Mouse (Mus musculus) small intestine, adult 2 months (tissue): Measurements from ENCODE around the gene Tnfrsf12a. TPM values are rescaled to one million over a fixed set of nuclear protein-coding genes. Genes with fewer than 3 reads are reported as not detected.

Source experiments
- H3K27ac ChIP-seq: fragments of 200-500 bp; 2 replicates; pipeline ENCODE4 v1.5.1; 2012; ENCODE audit warnings: low read depth, low read length, control low read depth, inconsistent platforms; ENCODE audit not compliant: insufficient read depth
- H3K27me3 ChIP-seq: fragments of 200-500 bp; 2 replicates; pipeline ENCODE4 v1.6.1; 2012; ENCODE audit warnings: mild to moderate bottlenecking, moderate library complexity, low read length, inconsistent platforms; ENCODE audit not compliant: control insufficient read depth, insufficient read depth
- H3K36me3 ChIP-seq: fragments of 200-500 bp; 2 replicates; pipeline ENCODE4 v1.6.1; 2012; ENCODE audit warnings: mild to moderate bottlenecking, low read length, control low read depth, inconsistent platforms; ENCODE audit not compliant: control insufficient read depth, insufficient read depth
- H3K4me1 ChIP-seq: fragments of 200-500 bp; 2 replicates; pipeline ENCODE4 v1.6.1; 2012; ENCODE audit warnings: low read length, inconsistent platforms, mixed read lengths; ENCODE audit not compliant: control insufficient read depth, insufficient read depth, insufficient read length
- H3K4me3 ChIP-seq: fragments of 200-500 bp; 2 replicates; pipeline ENCODE4 v1.5.1; 2012; ENCODE audit warnings: low read depth, mild to moderate bottlenecking, control low read depth, inconsistent platforms, low read length, moderate library complexity
- CTCF ChIP-seq: fragments of 200-500 bp; IDR thresholded peaks from 2 replicates; pipeline ENCODE4 v1.5.1; 2012; ENCODE audit warnings: low read depth, mild to moderate bottlenecking, control low read depth, inconsistent platforms, low read length, moderate library complexity, mixed read lengths; ENCODE audit not compliant: insufficient replicate concordance, insufficient read length; ENCODE audit errors: extremely low read depth
- POLR2A ChIP-seq: fragments of 200-500 bp; IDR thresholded peaks from 2 replicates; pipeline ENCODE4 v1.6.1; 2012; ENCODE audit warnings: low read depth, mild to moderate bottlenecking, control low read depth, inconsistent platforms, low read length, moderate library complexity
- WGBS: fragments of 180-500 bp; shearing (Covaris S2); methylation state at CpG from one replicate; pipeline ENCODE4 v1.1.7; 2018; 5-methylcytosine and 5-hydroxymethylcytosine counted together
- polyA plus RNA-seq: library from polyadenylated mRNA; depleted of rRNA; stranded (reverse); fragments of >200 nt; gene quantifications from 2 replicates; pipeline ENCODE4 v1.2.3, GENCODE M21; 2012

Gene Tnfrsf12a
- polyA plus RNA-seq, 1 experiment: 27.9 TPM

GRCm38 (mm10) chr17:23661526-23661925 lies 15.7 kb downstream of the Tnfrsf12a start:
- TF ChIP-seq CTCF (peak; percentile 50; the same call in 1 of the 2 replicates), POLR2A (no peak)
- no peaks in the 10 kb centered on the region for H3K27me3 ChIP-seq
- peaks cover 2% of the 10 kb centered on the region; the same call in 1 of the 2 replicates for H3K4me1 ChIP-seq
- H3K4me3 ChIP-seq: no peak overlapping the region
- WGBS: 14% methylated on average over 9 of the region's 9 CpGs
- no peak overlapping the region for H3K27ac ChIP-seq
- peaks cover 8% of the 10 kb centered on the region; the same call in 1 of the 2 replicates for H3K36me3 ChIP-seq

GRCm38 (mm10) chr17:23660876-23661200 lies 16.4 kb downstream of the Tnfrsf12a start:
- under 1% methylated on average over 14 of the region's 14 CpGs for WGBS
- peaks cover 5% of the 10 kb centered on the region; the same call in 1 of the 2 replicates for H3K36me3 ChIP-seq
- no peak overlapping the region for H3K27ac ChIP-seq
- peak overlapping the region; percentile 87 for H3K4me3 ChIP-seq
- no peaks in the 10 kb centered on the region for H3K27me3 ChIP-seq
- TF ChIP-seq CTCF: no peak
- TF ChIP-seq POLR2A: no peak
- H3K4me1 ChIP-seq: peaks cover 2% of the 10 kb centered on the region; the same call in 1 of the 2 replicates

DNA sequence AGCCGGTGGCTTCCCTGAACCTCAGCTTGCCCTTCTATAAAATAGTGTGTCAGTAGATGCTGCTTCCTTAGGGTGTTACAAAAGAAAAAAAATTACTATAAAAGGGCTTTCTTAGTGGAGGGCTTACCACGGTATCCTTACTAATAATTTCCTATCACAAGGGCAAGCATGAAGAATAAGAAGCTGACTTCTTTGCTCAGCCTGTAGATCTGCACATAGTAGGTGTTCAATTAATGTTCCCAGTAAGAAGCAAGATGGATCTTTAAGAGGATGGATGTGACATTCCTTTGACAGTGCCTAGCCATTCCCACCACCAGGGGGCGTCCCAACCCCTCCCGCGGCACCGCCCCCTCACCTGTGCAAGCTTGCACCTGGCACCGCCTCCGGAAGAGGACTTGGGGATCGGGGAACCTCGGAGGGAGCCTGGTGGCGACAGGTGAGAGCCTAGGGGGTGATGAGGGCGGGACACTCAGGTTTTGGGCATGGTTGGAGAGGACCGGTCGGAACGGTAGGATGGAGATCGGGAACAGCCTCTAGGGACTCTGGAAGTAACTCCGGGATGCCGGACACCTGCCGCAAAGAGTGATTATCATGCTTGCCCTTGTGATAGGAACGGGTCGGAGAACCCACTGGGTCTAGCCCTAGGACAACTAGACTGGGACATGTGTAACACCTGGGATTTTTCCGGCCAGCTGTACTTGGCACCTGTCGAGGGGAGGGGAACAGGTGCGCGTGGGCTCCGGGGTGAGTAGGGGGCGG lies 17.0 kb downstream of the Tnfrsf12a start, which contains the start of gene Bicdl2:
Bicdl2 (plus strand) TSS at position 390 of the 759 bp plus-strand sequence.
- Histone ChIP-seq H3K36me3 (peaks cover 1% of the 10 kb centered on the region; the same call in 1 of the 2 replicates), H3K27ac (no peak within 1 kb of the TSS), H3K4me3 (peak within 1 kb of the TSS; percentile 87), H3K4me1 (peaks cover 2% of the 10 kb centered on the region; the same call in 1 of the 2 replicates), H3K27me3 (no peaks in the 10 kb centered on the region)
- 3% methylated on average over 27 of the region's 27 CpGs for WGBS
- TF ChIP-seq CTCF (peak; percentile 89), POLR2A (no peak)

DNA sequence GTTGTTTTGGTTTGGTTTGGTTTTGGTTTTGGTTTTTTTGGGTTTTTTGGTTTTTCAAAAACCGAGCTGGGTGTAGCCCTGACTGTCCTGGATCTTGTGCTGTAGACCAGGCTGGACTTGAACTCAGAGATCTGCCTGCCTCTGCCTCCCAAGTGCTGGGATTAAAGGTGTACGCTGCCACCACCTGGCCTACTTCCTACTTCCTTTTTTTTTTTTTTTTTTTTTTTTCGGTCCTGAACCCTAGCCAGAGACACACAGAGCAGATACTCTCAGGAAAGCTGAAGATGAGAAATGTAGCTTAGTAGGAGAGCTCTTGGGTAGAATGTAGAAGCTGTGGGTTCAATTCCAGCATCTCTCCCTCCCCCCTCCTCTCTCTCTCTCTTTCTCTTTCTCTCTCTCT lies 18.8 kb downstream of the Tnfrsf12a start:
- Histone ChIP-seq H3K27me3 (no peaks in the 10 kb centered on the region), H3K4me3 (no peak overlapping the region), H3K27ac (no peak overlapping the region), H3K36me3 (no peaks in the 10 kb centered on the region), H3K4me1 (no peaks in the 10 kb centered on the region)
- WGBS: 75% methylated on average over 3 of the region's 3 CpGs
- TF ChIP-seq POLR2A (no peak), CTCF (no peak)

DNA sequence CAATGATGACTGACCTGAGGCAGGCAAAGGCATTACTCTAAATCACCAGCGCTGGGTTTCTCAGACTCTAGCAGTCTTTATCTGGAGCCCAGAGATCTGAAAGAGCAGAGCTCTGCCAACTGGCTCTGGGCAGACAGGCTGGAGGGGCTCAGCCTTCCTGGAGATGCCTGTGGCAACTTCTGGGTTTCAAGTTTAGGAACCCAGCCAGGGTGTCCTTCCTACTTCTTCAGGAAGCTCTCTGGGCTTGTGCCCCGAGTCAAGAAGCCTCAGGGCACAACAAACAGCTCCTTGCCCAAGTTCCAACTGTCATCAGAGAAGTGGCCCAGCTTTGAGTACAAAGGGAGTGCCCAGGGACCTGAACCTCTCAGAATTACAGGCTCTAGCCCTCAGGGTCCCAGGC lies 22.9 kb downstream of the Tnfrsf12a start:
- 43% methylated on average over 2 of the region's 2 CpGs for WGBS

GRCm38 (mm10) chr17:23654001-23654400 lies 23.3 kb downstream of the Tnfrsf12a start:
- Histone ChIP-seq H3K4me3 (no peak overlapping the region), H3K4me1 (no peaks in the 10 kb centered on the region), H3K36me3 (no peaks in the 10 kb centered on the region), H3K27ac (no peak overlapping the region), H3K27me3 (no peaks in the 10 kb centered on the region; the same call in 1 of the 2 replicates)
- WGBS: 28% methylated on average over 6 of the region's 6 CpGs
- TF ChIP-seq POLR2A (no peak), CTCF (no peak)

More for the DNA sequence above, 22.9 kb downstream of the Tnfrsf12a start:
- Histone ChIP-seq H3K4me3 (no peak overlapping the region), H3K27ac (no peak overlapping the region), H3K36me3 (no peaks in the 10 kb centered on the region), H3K4me1 (no peaks in the 10 kb centered on the region), H3K27me3 (no peaks in the 10 kb centered on the region; the same call in 1 of the 2 replicates)
- TF ChIP-seq POLR2A (no peak), CTCF (no peak)

DNA sequence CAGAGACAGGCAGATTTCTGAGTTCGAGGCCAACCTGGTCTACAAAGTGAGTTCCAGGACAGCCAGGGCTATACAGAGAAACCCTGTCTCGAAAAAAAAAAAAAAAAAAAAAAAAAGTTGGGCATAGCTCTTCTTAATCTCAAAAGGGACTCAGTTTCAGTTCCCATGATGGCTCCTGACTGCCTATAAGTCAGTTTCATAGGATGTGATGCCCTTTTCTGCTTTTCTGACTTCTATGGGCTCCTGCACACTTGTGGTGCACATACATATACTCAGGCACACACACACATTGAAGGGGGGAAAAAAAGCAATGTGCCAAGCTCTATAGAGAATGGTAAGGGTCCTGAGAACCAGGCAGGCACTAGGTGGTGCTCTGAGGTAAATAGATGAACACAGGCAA lies 23.9 kb downstream of the Tnfrsf12a start:
- H3K36me3 ChIP-seq: no peaks in the 10 kb centered on the region
- WGBS: 75% methylated on average over 2 of the region's 2 CpGs
- H3K27ac ChIP-seq: no peak overlapping the region
- TF ChIP-seq CTCF: no peak
- no peak for TF ChIP-seq POLR2A
- H3K4me3 ChIP-seq: no peak overlapping the region
- no peaks in the 10 kb centered on the region for H3K4me1 ChIP-seq
- H3K27me3 ChIP-seq: no peaks in the 10 kb centered on the region; the same call in 1 of the 2 replicates
